Mouse (Mus musculus) midbrain, embryonic 10.5 days (tissue): Measurements from ENCODE around the gene Gm2a. TPM values are rescaled to one million over a fixed set of nuclear protein-coding genes. Genes with fewer than 3 reads are reported as not detected.

Experiments
- DNase-seq: peaks from one replicate; pipeline ENCODE4 v3.0.0-alpha.2; 2017; ENCODE audit warnings: low spot score
- H3K27ac ChIP-seq: fragments of 300-500 bp; sonication (generic); replicated peaks from 2 replicates; pipeline ENCODE4 v1.5.1; 2016; ENCODE audit warnings: mild to moderate bottlenecking
- H3K27me3 ChIP-seq: fragments of 300-500 bp; sonication (generic); 2 replicates; pipeline ENCODE4 v1.6.1; 2016; ENCODE audit warnings: low read depth, mild to moderate bottlenecking; ENCODE audit not compliant: poor library complexity, severe bottlenecking
- H3K36me3 ChIP-seq: fragments of 300-500 bp; sonication (generic); 2 replicates; pipeline ENCODE4 v1.6.1; 2016; ENCODE audit warnings: mild to moderate bottlenecking, moderate library complexity
- H3K4me1 ChIP-seq: fragments of 300-500 bp; sonication (generic); 2 replicates; pipeline ENCODE4 v1.6.1; 2016
- H3K4me3 ChIP-seq: fragments of 300-500 bp; sonication (generic); 2 replicates; pipeline ENCODE4 v1.5.1; 2016; ENCODE audit warnings: mild to moderate bottlenecking, moderate library complexity
- H3K9me3 ChIP-seq: fragments of 300-500 bp; sonication (generic); replicated peaks from 2 replicates; pipeline ENCODE4 v1.6.1; 2016; ENCODE audit warnings: mild to moderate bottlenecking
- WGBS: fragments of 180-500 bp; shearing (Covaris S2); methylation state at CpG from one replicate; pipeline ENCODE4 v1.1.7; 2016; 5-methylcytosine and 5-hydroxymethylcytosine counted together
- polyA plus RNA-seq: library from polyadenylated mRNA; unstranded; fragments of >200 nt; fragmentation: Nextera tagmentation; extraction: Ambion mirVana; gene quantifications from 2 replicates; pipeline ENCODE4 v1.2.1, GENCODE M21; 2016

The Gm2a gene
- polyA plus RNA-seq, 1 experiment from 2014 or later = 9.3 TPM

DNA sequence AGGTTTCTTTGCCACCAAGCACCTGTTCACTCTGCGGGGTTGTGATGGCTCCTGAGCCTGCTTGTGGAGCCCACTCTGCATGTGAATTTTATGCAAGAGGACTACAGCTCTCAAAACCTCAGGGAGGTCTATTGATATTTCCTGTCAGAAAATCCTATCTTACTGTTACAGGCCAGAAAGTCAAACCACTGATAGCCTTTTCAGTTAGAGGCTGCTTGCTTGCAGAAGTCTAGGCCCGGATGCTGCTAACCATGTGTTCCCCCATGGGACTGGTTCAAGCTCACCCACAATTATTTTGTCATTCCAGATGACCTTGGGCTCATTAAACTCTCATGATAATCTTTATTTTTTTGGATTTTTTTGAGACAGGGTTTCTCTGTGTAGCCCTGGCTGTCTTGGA lies 19.1 kb downstream of the Gm2a start:
- Histone ChIP-seq H3K27ac (no peak overlapping the region), H3K4me1 (peaks cover 7% of the 10 kb centered on the region), H3K27me3 (no peaks in the 10 kb centered on the region), H3K36me3 (no peaks in the 10 kb centered on the region), H3K4me3 (no peak overlapping the region), H3K9me3 (peaks cover 6% of the 10 kb centered on the region; the same call in 1 of the 2 replicates)
- DNase-seq = no peak
- 85% methylated on average over 2 of the region's 2 CpGs for WGBS

DNA sequence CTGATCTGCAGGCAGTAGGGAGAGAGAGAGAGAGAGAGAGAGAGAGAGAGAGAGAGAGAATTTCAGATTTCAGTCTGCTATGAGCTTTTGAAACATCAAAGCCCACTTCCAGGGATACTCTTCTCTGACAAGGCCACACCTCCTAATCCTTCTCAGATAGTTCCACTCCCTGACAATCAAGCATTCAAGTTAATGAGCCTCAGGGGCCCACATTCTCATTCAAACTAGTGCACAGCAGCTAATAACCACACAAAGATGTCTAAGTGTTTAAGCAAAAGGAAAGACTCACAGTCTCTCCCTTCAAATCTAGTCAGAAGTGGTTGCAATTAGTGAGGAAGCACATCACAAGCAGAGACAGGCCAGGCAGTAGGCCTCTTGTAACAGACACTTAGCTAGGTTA lies 22.4 kb downstream of the Gm2a start:
- H3K27ac ChIP-seq = no peak overlapping the region
- H3K36me3 ChIP-seq = no peaks in the 10 kb centered on the region
- H3K27me3 ChIP-seq = no peaks in the 10 kb centered on the region
- H3K4me3 ChIP-seq = no peak overlapping the region
- no peak for DNase-seq
- peaks cover 6% of the 10 kb centered on the region; the same call in 1 of the 2 replicates for H3K9me3 ChIP-seq
- H3K4me1 ChIP-seq = no peaks in the 10 kb centered on the region

DNA sequence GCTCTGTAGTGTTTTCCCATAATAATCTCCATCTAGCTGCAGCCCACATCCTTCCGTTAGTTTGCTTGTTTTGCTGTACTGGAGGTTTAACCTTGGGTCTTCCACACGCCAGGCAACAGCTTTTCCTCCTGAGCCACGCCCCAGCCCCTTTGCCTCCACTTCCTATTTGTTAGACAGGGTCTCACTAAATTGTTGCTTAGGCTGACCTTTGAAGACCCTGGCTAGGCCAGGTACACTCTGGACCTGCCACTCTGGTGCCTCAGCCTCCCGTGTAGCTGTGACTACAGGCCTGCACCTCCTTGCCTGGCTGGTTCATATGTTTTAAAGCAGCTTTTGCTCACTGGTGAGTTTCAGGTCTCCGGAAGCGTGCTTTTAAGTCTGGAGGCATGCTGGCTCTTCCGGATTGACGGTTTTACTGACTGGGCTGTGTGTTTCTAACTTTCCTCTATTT lies 22.9 kb downstream of the Gm2a start:
- peaks cover 6% of the 10 kb centered on the region; the same call in 1 of the 2 replicates for H3K9me3 ChIP-seq
- H3K4me1 ChIP-seq = no peaks in the 10 kb centered on the region
- H3K36me3 ChIP-seq = no peaks in the 10 kb centered on the region
- H3K27ac ChIP-seq = no peak overlapping the region
- no peak for DNase-seq
- H3K4me3 ChIP-seq = no peak overlapping the region
- H3K27me3 ChIP-seq = no peaks in the 10 kb centered on the region
- WGBS = 84% methylated on average over 8 of the region's 8 CpGs

DNA sequence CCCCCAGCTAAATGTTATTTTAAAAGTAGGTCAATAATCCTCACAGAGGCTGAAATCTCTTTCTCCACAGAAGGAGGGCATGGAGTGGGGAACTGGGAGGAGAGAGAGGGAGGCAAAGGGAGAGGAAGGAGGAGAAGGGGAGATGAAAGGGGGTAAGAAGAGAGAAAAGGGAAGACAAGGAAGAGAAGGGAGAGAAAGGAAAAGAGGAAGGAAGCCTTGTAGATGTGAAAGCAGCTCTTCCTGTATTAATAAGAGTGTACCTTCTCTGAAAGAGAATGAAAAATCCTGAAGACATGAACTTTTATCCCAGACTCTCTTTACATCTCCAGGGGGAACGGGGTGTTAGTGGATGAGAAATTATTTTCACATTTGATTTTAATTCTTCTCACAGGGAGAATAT lies 23.5 kb downstream of the Gm2a start:
- no peak overlapping the region for H3K27ac ChIP-seq
- peaks cover 6% of the 10 kb centered on the region; the same call in 1 of the 2 replicates for H3K9me3 ChIP-seq
- no peak for DNase-seq
- H3K36me3 ChIP-seq = no peaks in the 10 kb centered on the region
- no peak overlapping the region for H3K4me3 ChIP-seq
- WGBS = 94% methylated on average over 1 of the region's 1 CpGs
- no peaks in the 10 kb centered on the region for H3K4me1 ChIP-seq
- H3K27me3 ChIP-seq = no peaks in the 10 kb centered on the region

DNA sequence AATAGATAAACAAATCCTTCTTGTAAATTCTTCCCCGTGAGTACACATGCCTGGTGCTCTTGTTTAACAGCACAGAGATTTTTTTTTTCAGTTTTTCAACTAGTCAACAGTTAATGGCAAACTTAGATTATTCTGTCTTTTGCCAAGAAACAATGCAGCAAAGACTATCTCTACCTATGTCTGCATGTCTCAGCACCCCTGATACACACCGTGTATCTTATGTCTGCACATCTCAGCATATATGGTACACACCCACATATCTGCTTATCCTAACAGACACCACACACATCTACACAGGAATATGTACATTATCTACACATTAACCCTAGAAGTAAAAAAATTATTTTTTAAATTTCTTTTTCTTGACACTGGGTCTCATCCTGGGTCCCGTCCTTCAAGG lies 28.7 kb downstream of the Gm2a start:
- no peak for DNase-seq
- Histone ChIP-seq H3K27me3 (no peaks in the 10 kb centered on the region), H3K4me3 (no peak overlapping the region), H3K9me3 (no peaks in the 10 kb centered on the region), H3K36me3 (no peaks in the 10 kb centered on the region), H3K4me1 (no peaks in the 10 kb centered on the region), H3K27ac (no peak overlapping the region)
- 90% methylated on average over 3 of the region's 3 CpGs for WGBS

DNA sequence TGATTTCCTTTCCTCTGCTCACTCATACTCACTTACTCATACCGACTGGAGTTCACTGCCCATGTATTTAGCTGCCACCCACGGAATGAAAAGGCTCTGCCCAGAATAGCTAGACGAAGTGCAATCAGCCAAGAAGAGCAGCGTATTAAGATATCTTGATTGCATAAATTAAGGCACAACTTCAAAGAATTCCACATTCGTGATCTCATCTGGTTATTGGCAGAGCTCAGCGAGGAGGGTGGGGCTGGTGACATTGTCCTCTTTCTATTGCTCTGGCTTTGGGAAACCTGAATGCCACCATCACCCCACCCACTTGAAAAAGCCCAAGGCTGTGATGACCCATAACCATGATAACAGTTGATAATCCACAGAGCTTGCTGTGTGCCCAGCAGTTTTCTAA lies 30.0 kb downstream of the Gm2a start:
- H3K9me3 ChIP-seq = no peaks in the 10 kb centered on the region
- H3K4me1 ChIP-seq = no peaks in the 10 kb centered on the region
- no peak overlapping the region for H3K4me3 ChIP-seq
- no peaks in the 10 kb centered on the region for H3K36me3 ChIP-seq
- WGBS = 87% methylated on average over 6 of the region's 6 CpGs
- H3K27me3 ChIP-seq = no peaks in the 10 kb centered on the region
- no peak overlapping the region for H3K27ac ChIP-seq
- no peak for DNase-seq

DNA sequence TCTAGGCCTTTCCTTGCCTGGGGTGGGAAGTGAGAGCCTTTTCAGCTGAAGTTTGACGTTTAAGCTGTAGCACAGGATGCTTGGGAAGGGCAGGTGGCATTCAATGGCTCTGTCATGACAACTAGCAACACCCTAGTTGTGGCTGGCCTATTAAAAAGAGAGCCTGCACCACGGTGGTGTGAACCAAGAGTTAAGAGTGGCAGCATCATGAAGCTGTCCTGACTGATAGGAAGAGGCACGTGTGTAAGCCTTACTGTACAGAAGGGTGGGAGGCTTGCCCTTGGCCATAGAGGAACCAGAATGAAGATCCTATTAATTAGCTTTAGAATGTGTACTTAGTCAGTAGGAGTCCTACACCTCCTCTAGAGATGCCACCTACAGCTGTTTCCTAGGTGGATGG lies 30.5 kb downstream of the Gm2a start:
- no peak for DNase-seq
- Histone ChIP-seq H3K27ac (no peak overlapping the region), H3K36me3 (no peaks in the 10 kb centered on the region), H3K4me1 (no peaks in the 10 kb centered on the region), H3K9me3 (no peaks in the 10 kb centered on the region), H3K4me3 (no peak overlapping the region), H3K27me3 (no peaks in the 10 kb centered on the region)
- 88% methylated on average over 3 of the region's 3 CpGs for WGBS

DNA sequence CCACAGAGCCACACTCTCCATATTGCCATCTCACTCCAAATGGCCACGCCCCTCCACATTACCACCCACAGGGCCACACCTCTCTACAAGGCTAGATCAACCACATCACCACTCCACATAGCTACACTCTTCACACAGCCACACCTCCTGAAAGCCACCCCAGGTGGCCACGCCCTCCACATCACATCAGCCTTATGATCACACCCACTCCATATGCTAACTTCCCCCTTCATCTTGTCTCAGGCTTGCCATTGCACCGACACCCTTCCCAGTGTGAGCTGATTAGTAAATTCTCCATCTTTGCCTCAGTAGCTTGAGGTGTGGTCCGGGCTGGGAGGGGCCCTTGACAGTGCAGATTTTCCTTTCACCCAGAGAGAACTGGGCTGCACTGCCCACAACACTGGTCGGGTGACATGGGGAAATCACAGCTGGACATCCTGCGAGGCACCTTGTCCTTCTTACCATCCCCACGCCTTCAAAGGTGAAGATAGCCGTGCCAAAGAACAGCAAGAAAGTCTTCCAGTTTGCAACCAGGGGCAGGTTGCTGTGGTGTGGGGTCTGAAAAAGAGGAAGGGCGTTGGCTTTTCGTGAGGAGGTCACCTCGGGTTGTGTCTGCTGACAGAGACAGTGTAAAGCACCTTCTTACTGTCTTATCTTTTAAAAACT lies 33.3 kb downstream of the Gm2a start:
- Histone ChIP-seq H3K27ac (no peak overlapping the region), H3K9me3 (no peaks in the 10 kb centered on the region), H3K27me3 (no peaks in the 10 kb centered on the region), H3K36me3 (no peaks in the 10 kb centered on the region), H3K4me1 (no peaks in the 10 kb centered on the region), H3K4me3 (no peak overlapping the region)
- 93% methylated on average over 11 of the region's 11 CpGs for WGBS
- DNase-seq = no peak

DNA sequence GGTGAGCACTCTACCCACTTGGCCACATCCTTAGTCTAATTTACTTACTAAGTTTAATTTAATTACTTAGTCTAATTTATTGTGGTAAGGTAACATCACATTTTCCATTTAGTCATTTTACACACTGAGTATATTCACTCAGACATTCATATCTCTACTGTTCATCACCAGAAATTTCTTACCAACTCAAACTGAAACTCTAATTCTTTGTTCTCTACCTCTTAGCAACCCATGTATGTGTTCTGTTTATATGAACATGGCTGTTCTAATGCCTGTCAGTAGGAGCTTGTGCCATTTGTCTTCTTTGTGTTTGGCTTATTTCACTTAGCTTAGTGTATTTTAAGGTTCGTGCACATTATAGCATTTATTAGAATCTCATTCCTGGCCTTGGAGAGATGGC lies 34.0 kb downstream of the Gm2a start:
- no peak for DNase-seq
- 93% methylated on average over 1 of the region's 1 CpGs for WGBS
- Histone ChIP-seq H3K4me3 (no peak overlapping the region), H3K4me1 (no peaks in the 10 kb centered on the region), H3K36me3 (no peaks in the 10 kb centered on the region), H3K27me3 (no peaks in the 10 kb centered on the region), H3K9me3 (no peaks in the 10 kb centered on the region), H3K27ac (no peak overlapping the region)

DNA sequence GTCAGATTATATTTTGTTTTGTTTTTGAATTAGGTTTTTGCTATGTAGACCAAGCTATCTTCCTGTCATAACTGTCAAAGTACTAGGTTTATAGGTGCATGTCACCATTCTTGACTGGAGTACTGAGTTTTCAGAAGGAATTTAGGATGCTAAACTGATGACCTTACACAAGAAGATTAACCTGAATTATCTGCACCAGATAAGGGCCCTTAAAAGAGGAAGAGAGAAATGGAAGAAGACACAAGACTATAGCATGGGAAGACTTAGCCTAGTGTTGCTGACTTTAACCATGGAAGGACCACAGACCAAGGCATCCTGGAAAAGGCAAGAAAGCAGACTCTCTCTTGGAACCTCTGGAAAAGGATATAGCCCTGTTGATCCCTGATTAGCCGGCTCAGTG lies 35.3 kb downstream of the Gm2a start:
- no peaks in the 10 kb centered on the region for H3K27me3 ChIP-seq
- no peak overlapping the region for H3K27ac ChIP-seq
- H3K9me3 ChIP-seq = no peaks in the 10 kb centered on the region
- no peak overlapping the region for H3K4me3 ChIP-seq
- no peak for DNase-seq
- peaks cover under 1% of the 10 kb centered on the region; the same call in 1 of the 2 replicates for H3K4me1 ChIP-seq
- 98% methylated on average over 1 of the region's 1 CpGs for WGBS
- H3K36me3 ChIP-seq = no peaks in the 10 kb centered on the region

DNA sequence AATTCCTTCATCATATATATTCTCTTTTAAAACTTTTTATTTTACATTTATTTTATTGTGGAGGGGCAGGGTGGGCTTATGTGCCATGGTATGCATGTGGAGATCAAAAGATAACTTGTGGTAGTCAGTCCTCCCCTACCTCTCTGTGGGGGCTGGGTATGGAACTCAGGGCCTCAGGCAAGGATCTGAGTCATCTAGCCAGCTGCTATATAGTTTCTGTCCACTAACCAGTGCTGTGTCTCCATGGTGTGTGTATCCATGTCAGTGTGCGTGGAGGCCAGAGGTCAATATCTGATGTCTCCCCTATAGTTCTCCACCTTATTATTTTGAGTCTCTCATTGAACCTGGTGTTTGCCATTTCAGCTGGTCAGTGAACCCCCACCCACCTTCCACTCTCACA lies 36.5 kb downstream of the Gm2a start:
- no peaks in the 10 kb centered on the region for H3K9me3 ChIP-seq
- peaks cover 5% of the 10 kb centered on the region; the same call in 1 of the 2 replicates for H3K4me1 ChIP-seq
- H3K27me3 ChIP-seq = no peaks in the 10 kb centered on the region
- H3K27ac ChIP-seq = no peak overlapping the region
- H3K36me3 ChIP-seq = no peaks in the 10 kb centered on the region
- H3K4me3 ChIP-seq = no peak overlapping the region
- 92% methylated on average over 1 of the region's 1 CpGs for whole genome bisulfite sequencing
- DNase-seq = no peak

DNA sequence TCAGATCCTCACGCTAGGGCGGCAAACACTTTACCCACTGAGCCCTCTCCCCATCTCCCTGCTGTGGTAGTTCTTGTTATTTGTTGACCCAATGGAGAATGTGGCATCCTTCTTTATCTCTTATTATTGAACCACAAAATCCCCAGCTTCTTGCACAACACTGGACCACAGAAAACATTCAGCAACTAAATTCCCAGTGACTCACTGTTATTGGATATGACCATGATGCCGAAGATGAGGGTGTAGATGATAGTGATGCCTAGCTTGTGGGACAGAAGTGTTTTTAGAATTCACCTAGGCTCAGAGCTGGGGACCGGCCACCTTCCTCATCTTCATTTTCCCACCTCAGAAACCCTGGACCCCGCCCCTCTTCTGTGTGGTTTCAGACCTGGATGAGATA lies 37.0 kb downstream of the Gm2a start:
- DNase-seq = no peak
- Histone ChIP-seq H3K36me3 (no peaks in the 10 kb centered on the region), H3K27ac (no peak overlapping the region), H3K4me1 (peaks cover 5% of the 10 kb centered on the region; the same call in 1 of the 2 replicates), H3K9me3 (no peaks in the 10 kb centered on the region), H3K4me3 (no peak overlapping the region), H3K27me3 (no peaks in the 10 kb centered on the region)
- WGBS = 90% methylated on average over 5 of the region's 5 CpGs

DNA sequence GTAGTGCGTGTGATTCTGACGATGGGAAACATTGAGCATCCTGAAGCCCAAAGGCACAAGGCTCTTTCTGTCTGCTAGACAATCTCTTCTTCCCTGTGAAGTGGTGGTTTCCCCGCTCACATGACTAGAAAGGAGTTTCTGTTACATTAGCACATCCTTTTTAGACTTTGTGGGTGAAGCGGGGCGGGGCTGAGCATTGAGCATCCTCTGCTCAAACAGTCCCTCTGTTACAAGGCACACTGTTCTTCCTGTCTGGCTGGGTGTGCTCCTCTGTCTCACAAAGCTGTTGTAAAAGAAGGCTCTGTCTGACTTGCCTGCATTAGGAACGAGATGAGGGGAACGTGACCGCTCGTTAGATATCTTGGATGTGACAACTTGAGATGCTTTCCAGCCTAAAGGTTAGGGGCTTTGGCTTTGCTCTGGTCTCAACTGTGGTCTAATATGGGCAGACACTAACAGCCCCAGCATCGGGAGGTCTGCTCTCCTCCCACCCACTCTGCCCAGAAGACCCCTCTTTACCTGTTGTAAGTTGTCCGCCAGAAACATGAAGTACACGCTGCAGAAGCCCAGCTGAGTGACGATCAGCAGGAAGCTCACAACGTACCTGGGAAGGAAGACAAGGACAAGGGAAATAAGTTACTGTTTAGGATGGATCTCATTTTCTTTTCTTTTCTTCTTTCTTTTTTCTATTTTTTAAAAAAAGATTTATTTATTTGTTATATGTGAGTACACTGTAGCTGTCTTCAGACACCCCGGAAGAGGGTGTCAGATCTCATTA lies 39.0 kb downstream of the Gm2a start:
- H3K27ac ChIP-seq = no peak overlapping the region
- H3K36me3 ChIP-seq = no peaks in the 10 kb centered on the region
- H3K4me3 ChIP-seq = no peak overlapping the region
- WGBS = 86% methylated on average over 15 of the region's 15 CpGs
- H3K4me1 ChIP-seq = peaks cover 5% of the 10 kb centered on the region; the same call in 1 of the 2 replicates
- H3K27me3 ChIP-seq = no peaks in the 10 kb centered on the region
- no peak for DNase-seq
- no peaks in the 10 kb centered on the region for H3K9me3 ChIP-seq
